Mouse (Mus musculus) liver, embryonic 14.5 days (tissue): ENCODE results near the gene Ppp2r5b.

ENCODE experiments used
- CTCF ChIP-seq: IDR thresholded peaks from 2 replicates; pipeline ENCODE4 v1.5.1; 2016; ENCODE audit warnings: antibody characterized with exemption, low read depth, control low read depth
- EP300 ChIP-seq: IDR thresholded peaks from 2 replicates; pipeline ENCODE4 v1.6.1; 2016; ENCODE audit warnings: antibody characterized with exemption, low read depth

GRCm38 (mm10) chr19:6283001-6283400, 47.3 kb upstream of the Ppp2r5b start:
- no peak for TF ChIP-seq CTCF
- no peak for TF ChIP-seq EP300
